Mouse (Mus musculus): ENCODE measurements around the gene Atxn7l1. TPM values are rescaled to one million over a fixed set of nuclear protein-coding genes. Genes with fewer than 3 reads are reported as not detected.

Gene Atxn7l1
- polyA plus RNA-seq, 1 experiment: 12.4 TPM

- Histone ChIP-seq H3ac (ENCODE audit: control insufficient read depth, insufficient read length) (no peak overlapping the region), H3K79me2 (ENCODE audit: control insufficient read depth, insufficient read depth) (no peaks in the 10 kb centered on the region), H3K4me3 (no peak overlapping the region), H3K4me2 (ENCODE audit: low read depth) (no peak overlapping the region), H3K36me3 (ENCODE audit: control insufficient read depth, insufficient read depth) (no peaks in the 10 kb centered on the region), H3K27me3 (ENCODE audit: control insufficient read depth, insufficient read depth, insufficient read length) (no peaks in the 10 kb centered on the region)
- TF ChIP-seq E2F4 (IDR thresholded peaks at IDR 0.05; ENCODE audit: insufficient read depth) (no peak), MYOD1 (IDR thresholded peaks at IDR 0.05; ENCODE audit: control insufficient read depth in 1 of 3, insufficient read length in 2 of 3, low read depth in 2 of 3) (no peak), TCF12 (IDR thresholded peaks at IDR 0.05; ENCODE audit: insufficient read depth, poor library complexity, severe bottlenecking) (no peak), REST (IDR thresholded peaks at IDR 0.05; ENCODE audit: insufficient read depth, insufficient read length) (no peak), TCF3 (IDR thresholded peaks at IDR 0.05; ENCODE audit: insufficient read length, low read depth) (no peak), MAX (IDR thresholded peaks at IDR 0.05; ENCODE audit: low read depth) (no peak)
Observed at GRCm38 (mm10) chr12:33404996-33405395, 257.5 kb downstream of the Atxn7l1 start.

DNA sequence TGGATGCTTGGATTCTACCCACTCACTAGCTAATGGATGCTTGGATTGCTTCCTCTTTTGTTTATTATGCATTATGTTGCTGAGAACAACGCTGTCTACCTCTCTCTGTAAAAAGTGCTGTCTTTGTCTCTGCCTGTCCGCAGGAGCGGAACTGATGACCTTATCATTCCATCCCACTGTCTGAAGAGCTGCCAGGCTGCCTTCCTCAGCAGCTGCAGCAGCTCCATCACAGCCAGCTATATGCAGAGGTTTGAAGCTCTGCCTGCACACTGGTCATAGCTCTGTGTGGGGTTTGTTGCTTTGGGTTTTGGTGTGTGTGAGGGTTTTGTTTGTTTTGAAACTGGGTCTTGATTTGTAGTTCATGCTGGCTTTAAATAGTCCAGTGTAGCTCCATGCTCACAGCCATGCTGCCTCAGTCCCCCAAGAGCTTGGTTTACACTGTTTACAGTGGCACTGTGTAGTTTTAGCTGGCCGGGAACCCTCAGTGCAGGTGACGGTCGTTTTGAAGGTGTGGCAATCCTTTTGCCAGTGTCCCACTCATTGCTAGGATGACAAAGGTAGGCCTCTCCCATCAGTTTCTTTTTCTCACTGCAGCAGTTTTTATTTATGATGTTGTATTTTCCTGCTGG lies 258.0 kb downstream of the Atxn7l1 start:
- Histone ChIP-seq H3K79me2 (ENCODE audit: control insufficient read depth, insufficient read depth) (no peaks in the 10 kb centered on the region), H3K27me3 (ENCODE audit: control insufficient read depth, insufficient read depth, insufficient read length) (no peaks in the 10 kb centered on the region), H3ac (ENCODE audit: control insufficient read depth, insufficient read length) (no peak overlapping the region), H3K4me2 (ENCODE audit: low read depth) (no peak overlapping the region), H3K36me3 (ENCODE audit: control insufficient read depth, insufficient read depth) (no peaks in the 10 kb centered on the region), H3K4me3 (no peak overlapping the region)
- TF ChIP-seq POLR2A (IDR thresholded peaks at IDR 0.05; ENCODE audit: insufficient read length, low read depth): no peak
- no peak for TF ChIP-seq SRF (IDR thresholded peaks at IDR 0.05; ENCODE audit: control insufficient read depth, insufficient read length, low read depth)
- TF ChIP-seq E2F4 (IDR thresholded peaks at IDR 0.05; ENCODE audit: insufficient read depth): no peak
- no peak for TF ChIP-seq TCF12 (IDR thresholded peaks at IDR 0.05; ENCODE audit: insufficient read depth, poor library complexity, severe bottlenecking)
- TF ChIP-seq MAX (IDR thresholded peaks at IDR 0.05; ENCODE audit: low read depth): no peak
- no peak for TF ChIP-seq TCF3 (IDR thresholded peaks at IDR 0.05; ENCODE audit: insufficient read length, low read depth)
- TF ChIP-seq CEBPB (IDR thresholded peaks at IDR 0.05; ENCODE audit: insufficient read depth, poor library complexity, severe bottlenecking): no peak
- TF ChIP-seq MYOG (IDR thresholded peaks at IDR 0.05; ENCODE audit: control insufficient read depth in 1 of 3, insufficient read depth in 1 of 3, insufficient read length in 2 of 3, low read depth in 2 of 3): no peak
- TF ChIP-seq REST (IDR thresholded peaks at IDR 0.05; ENCODE audit: insufficient read depth, insufficient read length): no peak
- no peak for TF ChIP-seq POLR2AphosphoS2 (IDR thresholded peaks at IDR 0.05; ENCODE audit: insufficient read length, low read depth)
- TF ChIP-seq MYOD1 (IDR thresholded peaks at IDR 0.05; ENCODE audit: control insufficient read depth in 1 of 3, insufficient read length in 2 of 3, low read depth in 2 of 3): no peak
- no peak for TF ChIP-seq USF1 (IDR thresholded peaks at IDR 0.05; ENCODE audit: low read depth)

DNA sequence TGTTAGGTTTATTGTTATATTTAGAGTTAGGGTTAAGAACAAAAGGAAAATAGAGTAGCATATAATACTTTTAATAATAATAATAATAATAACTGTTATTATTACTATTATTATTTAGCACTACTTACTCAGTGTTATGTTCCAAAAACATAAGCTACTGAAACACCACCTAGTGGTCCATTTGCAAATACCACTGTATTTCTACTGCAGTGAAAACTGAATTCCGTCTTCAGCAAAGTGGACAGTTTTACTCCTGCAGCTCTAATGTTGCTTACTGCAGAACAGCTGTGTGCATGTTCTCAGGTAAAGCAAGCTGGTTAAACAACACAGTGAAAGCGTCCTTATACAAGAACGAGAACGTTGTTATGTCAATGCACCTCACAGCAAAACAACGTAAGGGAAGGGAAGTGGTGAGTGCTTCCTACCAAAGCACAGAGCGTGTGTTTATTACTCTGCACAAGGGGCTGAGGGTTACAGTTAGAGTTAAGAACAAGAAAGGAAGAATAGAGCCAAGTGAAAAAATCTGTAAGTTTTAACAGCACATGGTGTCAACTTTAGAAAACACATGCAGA lies 264.2 kb downstream of the Atxn7l1 start:
- Histone ChIP-seq H3K27me3 (ENCODE audit: control insufficient read depth, insufficient read depth, insufficient read length) (peaks cover 5% of the 10 kb centered on the region), H3K4me3 (no peak overlapping the region), H3ac (ENCODE audit: control insufficient read depth, insufficient read length) (no peak overlapping the region), H3K79me2 (ENCODE audit: control insufficient read depth, insufficient read depth) (no peaks in the 10 kb centered on the region), H3K36me3 (ENCODE audit: control insufficient read depth, insufficient read depth) (no peaks in the 10 kb centered on the region), H3K4me2 (ENCODE audit: low read depth) (no peak overlapping the region)
- TF ChIP-seq TCF12 (IDR thresholded peaks at IDR 0.05; ENCODE audit: insufficient read depth, poor library complexity, severe bottlenecking): no peak
- TF ChIP-seq POLR2A (IDR thresholded peaks at IDR 0.05; ENCODE audit: insufficient read length, low read depth): no peak
- no peak for TF ChIP-seq MYOD1 (IDR thresholded peaks at IDR 0.05; ENCODE audit: control insufficient read depth in 1 of 3, insufficient read length in 2 of 3, low read depth in 2 of 3)
- no peak for TF ChIP-seq USF1 (IDR thresholded peaks at IDR 0.05; ENCODE audit: low read depth)
- TF ChIP-seq MYOG (IDR thresholded peaks at IDR 0.05; ENCODE audit: control insufficient read depth in 1 of 3, insufficient read depth in 1 of 3, insufficient read length in 2 of 3, low read depth in 2 of 3): no peak
- TF ChIP-seq CEBPB (IDR thresholded peaks at IDR 0.05; ENCODE audit: insufficient read depth, poor library complexity, severe bottlenecking): no peak

Other genes starting within 250 kb of the Atxn7l1 start
- 64.0 TPM for gene Sypl, start 193.8 kb upstream of the Atxn7l1 start, polyA plus RNA-seq (2012; fragmentation: generic; extraction: Trizol)
- gene Cdhr3, start 54.8 kb upstream of the Atxn7l1 start, polyA plus RNA-seq (2012; fragmentation: generic; extraction: Trizol): 0.04 TPM
- not detected for gene Efcab10, start 247.2 kb downstream of the Atxn7l1 start, polyA plus RNA-seq (2012; fragmentation: generic; extraction: Trizol)

Data from myocyte (in vitro differentiated cells).